Mouse (Mus musculus) olfactory bulb, adult 2 months (tissue): Measurements from ENCODE around the gene Defb7.

Experiments used
- CTCF ChIP-seq: fragments of 200-500 bp; IDR thresholded peaks from 2 replicates; pipeline ENCODE4 v1.5.1; 2012; ENCODE audit warnings: low read depth, mild to moderate bottlenecking, low read length, moderate library complexity; ENCODE audit not compliant: insufficient read depth
- POLR2A ChIP-seq: fragments of 200-500 bp; IDR thresholded peaks from 2 replicates; pipeline ENCODE4 v1.6.1; 2012; ENCODE audit warnings: mild to moderate bottlenecking, low read depth, low read length, moderate library complexity; ENCODE audit not compliant: insufficient read depth

DNA sequence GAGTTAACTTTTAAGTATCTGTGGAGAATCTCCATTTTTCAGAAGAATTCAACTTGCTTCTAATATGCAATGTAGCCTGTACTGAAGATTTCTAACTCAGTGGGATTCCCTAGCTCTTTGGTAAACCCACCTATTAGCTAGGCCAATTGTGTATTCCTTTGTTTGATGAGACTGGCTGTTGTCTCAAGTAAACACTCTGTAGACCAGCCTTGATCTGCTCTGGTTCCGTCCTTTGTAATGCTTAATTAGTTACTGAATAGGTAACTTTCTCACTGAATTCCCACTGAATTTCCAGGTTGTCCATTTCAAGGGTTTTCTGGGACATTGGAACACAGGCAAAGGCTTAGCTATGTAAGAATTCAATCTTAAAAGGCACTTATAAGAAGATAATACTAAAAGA lies 5.6 kb downstream of the Defb7 start:
- no peak for TF ChIP-seq CTCF
- no peak for TF ChIP-seq POLR2A
